Mouse (Mus musculus): ENCODE measurements around the gene Hist2h2aa2. TPM values are rescaled to one million over a fixed set of nuclear protein-coding genes. Genes with fewer than 3 reads are reported as not detected.
"Not testable (repeated sequence)": the region's sequence is repeated elsewhere in the genome, so short reads cannot be mapped to it uniquely, and the experiment has no call there.

Hist2h2aa2 gene
- polyA plus RNA-seq, 2 experiments from 2014 or later = 32.4 to 55.4 TPM

GRCm38 (mm10) chr3:96235836-96236235 is 4.2 kb downstream of the Hist2h2aa2 start:
- ATAC-seq = no peak

- ATAC-seq = no peak
Observed at GRCm38 (mm10) chr3:96234914-96235313, 5.2 kb downstream of the Hist2h2aa2 start.

GRCm38 (mm10) chr3:96231758-96232120 is 8.3 kb downstream of the Hist2h2aa2 start:
- no peak for ATAC-seq

- no peak for ATAC-seq
Observed at GRCm38 (mm10) chr3:96230910-96231757, 8.9 kb downstream of the Hist2h2aa2 start.

GRCm38 (mm10) chr3:96230404-96230803 is 9.7 kb downstream of the Hist2h2aa2 start:
- no peak for ATAC-seq

- no peak for ATAC-seq
Observed at GRCm38 (mm10) chr3:96228828-96229227, 11.2 kb downstream of the Hist2h2aa2 start.

- ATAC-seq = no peak
Observed at GRCm38 (mm10) chr3:96226695-96227648, 13.1 kb downstream of the Hist2h2aa2 start.

- no peak for ATAC-seq
Observed at GRCm38 (mm10) chr3:96225421-96225820, 14.7 kb downstream of the Hist2h2aa2 start.

GRCm38 (mm10) chr3:96222774-96223173 is 17.3 kb downstream of the Hist2h2aa2 start:
- no peak for ATAC-seq

GRCm38 (mm10) chr3:96221640-96222038 is 18.4 kb downstream of the Hist2h2aa2 start:
- no peak for ATAC-seq

- ATAC-seq = peak; percentile 75
Observed at GRCm38 (mm10) chr3:96220765-96221639, 19.1 kb downstream of the Hist2h2aa2 start, which contains the start of the genes Hist2h2ac and Hist2h2be. Hist2h2ac (minus strand) TSS chr3:96220880. Hist2h2be (plus strand) TSS chr3:96221119.

- not testable (repeated sequence) for ATAC-seq
Observed at GRCm38 (mm10) chr3:96220131-96220764, 19.8 kb downstream of the Hist2h2aa2 start.

- peak; percentile 71 for ATAC-seq
Observed at GRCm38 (mm10) chr3:96219661-96220130, 20.4 kb downstream of the Hist2h2aa2 start, which contains the start of the genes Bola1 and Hist2h2ab. Bola1 (minus strand) TSS chr3:96219709. Hist2h2ab (plus strand) TSS chr3:96219865.

- peak; percentile 9 for ATAC-seq
Observed at GRCm38 (mm10) chr3:96219191-96219641, 20.9 kb downstream of the Hist2h2aa2 start.

GRCm38 (mm10) chr3:96209242-96209641 is 30.8 kb downstream of the Hist2h2aa2 start:
- ATAC-seq = no peak

- no peak for ATAC-seq
Observed at GRCm38 (mm10) chr3:96207819-96208218, 32.3 kb downstream of the Hist2h2aa2 start.

GRCm38 (mm10) chr3:96199731-96200130 is 40.3 kb downstream of the Hist2h2aa2 start:
- ATAC-seq = no peak

- not testable (repeated sequence) for ATAC-seq
Observed at GRCm38 (mm10) chr3:96198601-96199251, 41.4 kb downstream of the Hist2h2aa2 start.

- peak; percentile 83 for ATAC-seq
Observed at GRCm38 (mm10) chr3:96198181-96198580, 41.9 kb downstream of the Hist2h2aa2 start.

GRCm38 (mm10) chr3:96197129-96197749 is 42.8 kb downstream of the Hist2h2aa2 start:
- ATAC-seq = peak; percentile 82

Measured in CD4-positive, CD25-positive, alpha-beta regulatory T cell, adult 4 months (primary cell).